Mouse (Mus musculus) erythroblast, embryonic 14.5 days (primary cell): Measurements from ENCODE around the gene Foxp1.

Experiments used
- GATA1 ChIP-seq: IDR thresholded peaks from 2 replicates; pipeline ENCODE4 v1.6.1; 2012; ENCODE audit warnings: low read length, inconsistent platforms, mixed read lengths
- TAL1 ChIP-seq: IDR thresholded peaks from 3 replicates; pipeline ENCODE4 v1.6.1; 2012; ENCODE audit warnings: low read length, inconsistent platforms, mixed read lengths

- TF ChIP-seq GATA1 (no peak), TAL1 (no peak)
Measured at GRCm38 (mm10) chr6:99330169-99330568, 192.4 kb downstream of the Foxp1 start.
